Mouse (Mus musculus) kidney, postnatal 0 days (tissue): ENCODE data around the gene Robo3. TPM values are rescaled to one million over a fixed set of nuclear protein-coding genes. Genes with fewer than 3 reads are reported as not detected.

Experiments used
- ATAC-seq: fragments of 200-750 bp; cut with Nextera tagmentation; replicated peaks from 2 replicates; pipeline ENCODE4 v1.8.0; 2017; ENCODE audit warnings: low read depth, moderate number of reproducible peaks, moderate TSS enrichment, moderate library complexity; ENCODE audit not compliant: low FRiP score
- DNase-seq: peaks from one replicate; pipeline ENCODE4 v3.0.0-alpha.2; 2016; ENCODE audit warnings: low spot score
- H3K27ac ChIP-seq: fragments of 300-500 bp; sonication (generic); 2 replicates; pipeline ENCODE4 v1.5.1; 2014; ENCODE audit warnings: mild to moderate bottlenecking
- H3K27me3 ChIP-seq: fragments of 300-500 bp; sonication (generic); 2 replicates; pipeline ENCODE4 v1.6.1; 2014; ENCODE audit warnings: low read length, mixed read lengths; ENCODE audit not compliant: insufficient read depth
- H3K36me3 ChIP-seq: fragments of 300-500 bp; sonication (generic); 2 replicates; pipeline ENCODE4 v1.6.1; 2014; ENCODE audit warnings: low read length, mixed read lengths; ENCODE audit not compliant: insufficient read depth
- H3K4me1 ChIP-seq: fragments of 300-500 bp; sonication (generic); replicated peaks from 2 replicates; pipeline ENCODE4 v1.6.1; 2014; ENCODE audit warnings: antibody characterized with exemption, low read length, mixed read lengths; ENCODE audit not compliant: insufficient read depth
- H3K4me2 ChIP-seq: fragments of 300-500 bp; sonication (generic); 2 replicates; pipeline ENCODE4 v1.6.1; 2014; ENCODE audit warnings: mild to moderate bottlenecking, low read length, moderate library complexity, mixed read lengths
- H3K4me3 ChIP-seq: fragments of 300-500 bp; sonication (generic); replicated peaks from 2 replicates; pipeline ENCODE4 v1.5.1; 2014; ENCODE audit warnings: low read depth, low read length
- H3K9ac ChIP-seq: fragments of 300-500 bp; sonication (generic); 2 replicates; pipeline ENCODE4 v1.6.1; 2014; ENCODE audit warnings: low read depth, low read length
- H3K9me3 ChIP-seq: fragments of 300-500 bp; sonication (generic); replicated peaks from 2 replicates; pipeline ENCODE4 v1.6.1; 2016; ENCODE audit warnings: low read length, inconsistent platforms, mixed read lengths
- CTCF ChIP-seq: IDR thresholded peaks from 2 replicates; pipeline ENCODE4 v1.5.1; 2016; ENCODE audit warnings: antibody characterized with exemption, low read depth, mild to moderate bottlenecking, moderate library complexity
- WGBS: fragments of 180-500 bp; shearing (Covaris S2); extraction: QIAGEN DNeasy Blood & Tissue Kit; methylation state at CpG from one replicate; pipeline ENCODE4 v1.1.7; 2014; 5-methylcytosine and 5-hydroxymethylcytosine counted together
- polyA plus RNA-seq: library from polyadenylated mRNA; unstranded; fragments of >200 nt; fragmentation: Nextera tagmentation; extraction: Ambion mirVana; gene quantifications from 2 replicates; pipeline ENCODE4 v1.2.1, GENCODE M21; 2015

Robo3 gene
- polyA plus RNA-seq, 1 experiment from 2014 or later: 0.25 TPM

GRCm38 (mm10) chr9:37403011-37403410 lies 30.0 kb downstream of the Robo3 start:
- Histone ChIP-seq H3K4me2 (peak overlapping the region; percentile 25), H3K4me1 (no peaks in the 10 kb centered on the region), H3K36me3 (no peaks in the 10 kb centered on the region), H3K9me3 (no peaks in the 10 kb centered on the region), H3K27ac (no peak overlapping the region), H3K27me3 (no peaks in the 10 kb centered on the region), H3K9ac (peak overlapping the region; percentile 43; the same call in 1 of the 2 replicates), H3K4me3 (peak overlapping the region; percentile 27)
- no peak for ATAC-seq
- WGBS: 75% methylated on average over 7 of the region's 7 CpGs
- no peak for DNase-seq
- no peak for TF ChIP-seq CTCF

- DNase-seq (no peak), ATAC-seq (no peak)
- Histone ChIP-seq H3K27me3 (no peaks in the 10 kb centered on the region), H3K4me2 (peak overlapping the region; percentile 25), H3K4me3 (peak overlapping the region; percentile 27), H3K36me3 (no peaks in the 10 kb centered on the region), H3K4me1 (no peaks in the 10 kb centered on the region), H3K27ac (peak overlapping the region; percentile 55; the same call in 1 of the 2 replicates), H3K9ac (peak overlapping the region; percentile 43; the same call in 1 of the 2 replicates), H3K9me3 (no peaks in the 10 kb centered on the region)
- no peak for TF ChIP-seq CTCF
- WGBS: 81% methylated on average over 7 of the region's 7 CpGs
Measured at GRCm38 (mm10) chr9:37402501-37402900, 30.5 kb downstream of the Robo3 start.

GRCm38 (mm10) chr9:37401802-37402201 lies 31.2 kb downstream of the Robo3 start, which contains the start of gene Robo4:
TSS of gene Robo4 (plus strand) at chr9:37401897.
- Histone ChIP-seq H3K27me3 (no peaks in the 10 kb centered on the region), H3K36me3 (no peaks in the 10 kb centered on the region), H3K4me2 (peak within 1 kb of the TSS; percentile 25), H3K4me1 (no peaks in the 10 kb centered on the region), H3K27ac (peak within 1 kb of the TSS; percentile 62), H3K4me3 (peak within 1 kb of the TSS; percentile 27), H3K9ac (peak within 1 kb of the TSS; percentile 43; the same call in 1 of the 2 replicates), H3K9me3 (no peaks in the 10 kb centered on the region)
- DNase-seq (peak; percentile 61), ATAC-seq (0 out of 2 replicates have a peak, but pooled peaks have one; percentile 18)
- no peak for TF ChIP-seq CTCF
- 9% methylated on average over 7 of the region's 7 CpGs for WGBS

- Histone ChIP-seq H3K4me1 (no peaks in the 10 kb centered on the region), H3K4me3 (no peak overlapping the region), H3K9ac (no peak overlapping the region), H3K27me3 (no peaks in the 10 kb centered on the region), H3K4me2 (no peak overlapping the region), H3K9me3 (no peaks in the 10 kb centered on the region), H3K36me3 (no peaks in the 10 kb centered on the region), H3K27ac (peak overlapping the region; percentile 62; the same call in 1 of the 2 replicates)
- TF ChIP-seq CTCF: no peak
- peak; percentile 64 for DNase-seq
- 68% methylated on average over 2 of the region's 2 CpGs for WGBS
- ATAC-seq: no peak
Measured at GRCm38 (mm10) chr9:37400585-37400984, 32.5 kb downstream of the Robo3 start.

GRCm38 (mm10) chr9:37393482-37394131 lies 39.4 kb downstream of the Robo3 start:
- TF ChIP-seq CTCF: no peak
- DNase-seq: no peak
- Histone ChIP-seq H3K4me2 (no peak overlapping the region), H3K9me3 (no peaks in the 10 kb centered on the region), H3K36me3 (no peaks in the 10 kb centered on the region), H3K27ac (no peak overlapping the region), H3K4me1 (no peaks in the 10 kb centered on the region), H3K27me3 (no peaks in the 10 kb centered on the region), H3K4me3 (no peak overlapping the region), H3K9ac (no peak overlapping the region)
- WGBS: 54% methylated on average over 8 of the region's 8 CpGs
- no peak for ATAC-seq

GRCm38 (mm10) chr9:37392071-37392470 lies 41.0 kb downstream of the Robo3 start:
- H3K27me3 ChIP-seq: no peaks in the 10 kb centered on the region
- H3K9me3 ChIP-seq: no peaks in the 10 kb centered on the region
- ATAC-seq (no peak), DNase-seq (no peak)
- no peak overlapping the region for H3K4me2 ChIP-seq
- H3K36me3 ChIP-seq: no peaks in the 10 kb centered on the region
- H3K9ac ChIP-seq: no peak overlapping the region
- no peak for TF ChIP-seq CTCF
- no peak overlapping the region for H3K4me3 ChIP-seq
- WGBS: 80% methylated on average over 2 of the region's 2 CpGs
- H3K27ac ChIP-seq: no peak overlapping the region
- no peaks in the 10 kb centered on the region for H3K4me1 ChIP-seq

GRCm38 (mm10) chr9:37390891-37391290 lies 42.2 kb downstream of the Robo3 start:
- no peak for ATAC-seq
- Histone ChIP-seq H3K4me3 (no peak overlapping the region), H3K27me3 (no peaks in the 10 kb centered on the region), H3K9me3 (no peaks in the 10 kb centered on the region), H3K4me2 (no peak overlapping the region), H3K27ac (no peak overlapping the region), H3K4me1 (no peaks in the 10 kb centered on the region), H3K9ac (no peak overlapping the region), H3K36me3 (no peaks in the 10 kb centered on the region)
- no peak for DNase-seq
- WGBS: 81% methylated on average over 2 of the region's 2 CpGs
- no peak for TF ChIP-seq CTCF
